Mouse (Mus musculus): ENCODE data around the gene Macrod2. TPM values are rescaled to one million over a fixed set of nuclear protein-coding genes. Genes with fewer than 3 reads are reported as not detected.

Macrod2 gene
- polyA plus RNA-seq, 1 experiment from 2014 or later: 45.9 TPM

DNA sequence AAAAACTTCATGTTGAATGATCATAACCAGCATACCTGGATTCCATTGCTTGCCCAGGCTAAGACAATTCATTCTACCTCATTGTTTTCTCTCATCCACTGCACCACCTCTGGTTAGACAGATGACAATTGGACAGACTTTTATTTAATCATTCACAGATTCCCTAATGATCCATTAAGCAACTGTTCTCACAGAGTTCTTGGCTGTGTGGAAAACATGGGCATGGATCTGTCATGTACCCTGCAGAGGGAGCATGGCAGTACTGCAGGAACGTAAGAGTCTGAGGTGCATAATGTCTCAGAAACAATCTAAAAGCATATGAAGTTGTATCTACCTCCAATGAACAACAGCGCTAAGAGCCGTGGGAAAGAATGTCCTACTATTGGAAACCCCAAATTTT is 1110.3 kb downstream of the Macrod2 start:
- Histone ChIP-seq H3K4me2 (no peak overlapping the region), H3K27ac (ENCODE audit: low read depth, low read length) (no peak overlapping the region), H3K4me3 (ENCODE audit: low read depth, low read length) (no peak overlapping the region), H3K4me1 (ENCODE audit: control insufficient read depth, insufficient read depth, low read length) (no peaks in the 10 kb centered on the region), H3K9me3 (ENCODE audit: control insufficient read depth, low read length) (no peaks in the 10 kb centered on the region), H3K9ac (ENCODE audit: low read length) (no peak overlapping the region), H3K36me3 (ENCODE audit: control insufficient read depth, insufficient read depth, low read length) (no peaks in the 10 kb centered on the region), H3K27me3 (ENCODE audit: control insufficient read depth, insufficient read depth, low read length) (no peaks in the 10 kb centered on the region)
- DNase-seq (ENCODE audit: low spot score, missing footprints) (no peak), ATAC-seq (ENCODE audit: low FRiP score) (no peak)
- WGBS: 92% methylated on average over 3 of the region's 3 CpGs

- Histone ChIP-seq H3K36me3 (ENCODE audit: control insufficient read depth, insufficient read depth, low read length) (no peaks in the 10 kb centered on the region), H3K27ac (ENCODE audit: low read depth, low read length) (no peak overlapping the region), H3K9me3 (ENCODE audit: control insufficient read depth, low read length) (no peaks in the 10 kb centered on the region), H3K4me1 (ENCODE audit: control insufficient read depth, insufficient read depth, low read length) (no peaks in the 10 kb centered on the region), H3K4me3 (ENCODE audit: low read depth, low read length) (no peak overlapping the region), H3K4me2 (no peak overlapping the region), H3K9ac (ENCODE audit: low read length) (no peak overlapping the region), H3K27me3 (ENCODE audit: control insufficient read depth, insufficient read depth, low read length) (no peaks in the 10 kb centered on the region)
- no peak for DNase-seq (ENCODE audit: low spot score, missing footprints)
- 74% methylated on average over 9 of the region's 9 CpGs for WGBS
- no peak for ATAC-seq (ENCODE audit: low FRiP score)
Observed at GRCm38 (mm10) chr2:141507929-141508897, 1113.1 kb downstream of the Macrod2 start.

DNA sequence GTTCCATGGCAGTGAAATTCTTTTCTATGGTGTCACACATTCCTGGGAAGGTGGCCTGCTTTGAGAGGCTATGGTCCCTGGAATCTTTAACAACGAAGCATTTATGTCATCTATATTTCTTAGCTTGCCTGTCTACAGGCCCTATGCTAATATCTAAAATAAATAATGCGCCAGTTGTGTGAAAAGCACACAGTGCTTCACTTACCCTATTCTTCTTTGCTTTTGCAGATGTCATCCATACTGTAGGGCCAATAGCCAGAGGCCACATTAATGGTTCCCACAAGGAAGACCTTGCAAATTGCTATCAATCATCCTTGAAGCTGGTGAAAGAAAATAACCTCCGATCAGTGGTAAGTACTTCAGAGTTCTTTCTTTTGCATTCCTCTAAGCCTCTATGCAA is 1119.9 kb downstream of the Macrod2 start:
- DNase-seq (ENCODE audit: low spot score, missing footprints) (no peak), ATAC-seq (ENCODE audit: low FRiP score) (no peak)
- Histone ChIP-seq H3K27ac (ENCODE audit: low read depth, low read length) (no peak overlapping the region), H3K4me2 (no peak overlapping the region), H3K27me3 (ENCODE audit: control insufficient read depth, insufficient read depth, low read length) (no peaks in the 10 kb centered on the region), H3K9me3 (ENCODE audit: control insufficient read depth, low read length) (no peaks in the 10 kb centered on the region), H3K36me3 (ENCODE audit: control insufficient read depth, insufficient read depth, low read length) (no peaks in the 10 kb centered on the region), H3K4me3 (ENCODE audit: low read depth, low read length) (no peak overlapping the region), H3K9ac (ENCODE audit: low read length) (no peak overlapping the region), H3K4me1 (ENCODE audit: control insufficient read depth, insufficient read depth, low read length) (no peaks in the 10 kb centered on the region)
- 85% methylated on average over 3 of the region's 3 CpGs for WGBS

DNA sequence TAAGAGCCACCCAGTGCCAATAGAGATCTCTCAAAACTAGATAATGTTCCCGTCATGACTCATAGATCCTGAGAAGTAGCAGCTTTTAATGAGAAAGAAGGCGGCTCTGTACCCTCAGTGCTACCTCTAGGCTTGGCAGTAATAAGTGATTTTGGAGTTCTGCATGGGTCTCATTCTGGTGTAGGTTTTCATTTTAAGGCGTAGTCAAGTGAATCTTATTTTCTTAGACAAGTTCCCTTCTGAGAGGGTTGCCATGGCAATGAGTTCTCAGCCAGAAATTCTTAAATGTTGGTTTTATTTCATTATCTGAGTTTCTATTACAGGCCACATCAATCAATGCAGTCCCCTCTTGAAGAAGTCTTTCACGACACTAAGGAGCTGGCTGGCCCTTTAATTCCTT is 1127.0 kb downstream of the Macrod2 start:
- no peak overlapping the region for H3K9ac ChIP-seq (ENCODE audit: low read length)
- no peak for DNase-seq (ENCODE audit: low spot score, missing footprints)

GRCm38 (mm10) chr2:141545877-141546276 is 1150.8 kb downstream of the Macrod2 start:
- Histone ChIP-seq H3K9ac (ENCODE audit: low read length) (no peak overlapping the region), H3K36me3 (ENCODE audit: control insufficient read depth, insufficient read depth, low read length) (no peaks in the 10 kb centered on the region), H3K4me3 (ENCODE audit: low read depth, low read length) (no peak overlapping the region), H3K4me2 (no peak overlapping the region), H3K27me3 (ENCODE audit: control insufficient read depth, insufficient read depth, low read length) (no peaks in the 10 kb centered on the region), H3K4me1 (ENCODE audit: control insufficient read depth, insufficient read depth, low read length) (no peaks in the 10 kb centered on the region), H3K9me3 (ENCODE audit: control insufficient read depth, low read length) (no peaks in the 10 kb centered on the region), H3K27ac (ENCODE audit: low read depth, low read length) (no peak overlapping the region)
- DNase-seq (ENCODE audit: low spot score, missing footprints) (peak; percentile 81), ATAC-seq (ENCODE audit: low FRiP score) (0 out of 2 replicates have a peak, but pooled peaks have one; percentile 11)

More for the DNA sequence above, 1127.0 kb downstream of the Macrod2 start:
- Histone ChIP-seq H3K27ac (ENCODE audit: low read depth, low read length) (no peak overlapping the region), H3K4me1 (ENCODE audit: control insufficient read depth, insufficient read depth, low read length) (no peaks in the 10 kb centered on the region), H3K36me3 (ENCODE audit: control insufficient read depth, insufficient read depth, low read length) (no peaks in the 10 kb centered on the region), H3K4me2 (no peak overlapping the region), H3K27me3 (ENCODE audit: control insufficient read depth, insufficient read depth, low read length) (no peaks in the 10 kb centered on the region), H3K9me3 (ENCODE audit: control insufficient read depth, low read length) (no peaks in the 10 kb centered on the region), H3K4me3 (ENCODE audit: low read depth, low read length) (no peak overlapping the region)
- ATAC-seq (ENCODE audit: low FRiP score): no peak
- 73% methylated on average over 4 of the region's 4 CpGs for WGBS

GRCm38 (mm10) chr2:141551701-141552100 is 1156.6 kb downstream of the Macrod2 start:
- Histone ChIP-seq H3K27me3 (ENCODE audit: control insufficient read depth, insufficient read depth, low read length) (no peaks in the 10 kb centered on the region), H3K4me3 (ENCODE audit: low read depth, low read length) (no peak overlapping the region), H3K9me3 (ENCODE audit: control insufficient read depth, low read length) (no peaks in the 10 kb centered on the region), H3K4me1 (ENCODE audit: control insufficient read depth, insufficient read depth, low read length) (no peaks in the 10 kb centered on the region), H3K9ac (ENCODE audit: low read length) (no peak overlapping the region), H3K36me3 (ENCODE audit: control insufficient read depth, insufficient read depth, low read length) (no peaks in the 10 kb centered on the region), H3K27ac (ENCODE audit: low read depth, low read length) (no peak overlapping the region), H3K4me2 (no peak overlapping the region)
- ATAC-seq (ENCODE audit: low FRiP score) (no peak), DNase-seq (ENCODE audit: low spot score, missing footprints) (no peak)
- 90% methylated on average over 1 of the region's 1 CpGs for WGBS

DNA sequence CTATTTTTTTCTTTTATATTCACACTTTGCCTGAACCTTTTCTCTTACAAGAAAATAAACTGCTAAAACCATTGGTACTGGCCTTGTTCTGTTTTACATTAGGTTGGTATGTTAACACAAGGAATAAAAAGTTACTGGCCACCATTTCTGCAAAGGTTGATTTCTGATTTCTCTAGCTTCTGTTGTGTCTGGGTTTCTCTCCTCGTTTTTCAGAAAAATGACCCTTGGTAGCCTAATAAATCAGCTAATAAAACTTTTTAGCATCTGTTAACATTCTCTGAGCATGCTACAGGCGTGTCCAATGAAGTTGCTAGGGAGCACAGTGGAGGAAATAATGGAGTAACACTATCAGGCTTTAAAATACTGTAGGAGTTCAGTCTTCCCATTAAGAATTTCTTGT is 1161.6 kb downstream of the Macrod2 start:
- no peak for ATAC-seq (ENCODE audit: low FRiP score)
- Histone ChIP-seq H3K4me3 (ENCODE audit: low read depth, low read length) (no peak overlapping the region), H3K27me3 (ENCODE audit: control insufficient read depth, insufficient read depth, low read length) (no peaks in the 10 kb centered on the region), H3K36me3 (ENCODE audit: control insufficient read depth, insufficient read depth, low read length) (no peaks in the 10 kb centered on the region), H3K4me1 (ENCODE audit: control insufficient read depth, insufficient read depth, low read length) (no peaks in the 10 kb centered on the region), H3K9me3 (ENCODE audit: control insufficient read depth, low read length) (no peaks in the 10 kb centered on the region), H3K9ac (ENCODE audit: low read length) (no peak overlapping the region), H3K4me2 (no peak overlapping the region), H3K27ac (ENCODE audit: low read depth, low read length) (no peak overlapping the region)
- DNase-seq (ENCODE audit: low spot score, missing footprints): no peak
- 79% methylated on average over 2 of the region's 2 CpGs for WGBS

DNA sequence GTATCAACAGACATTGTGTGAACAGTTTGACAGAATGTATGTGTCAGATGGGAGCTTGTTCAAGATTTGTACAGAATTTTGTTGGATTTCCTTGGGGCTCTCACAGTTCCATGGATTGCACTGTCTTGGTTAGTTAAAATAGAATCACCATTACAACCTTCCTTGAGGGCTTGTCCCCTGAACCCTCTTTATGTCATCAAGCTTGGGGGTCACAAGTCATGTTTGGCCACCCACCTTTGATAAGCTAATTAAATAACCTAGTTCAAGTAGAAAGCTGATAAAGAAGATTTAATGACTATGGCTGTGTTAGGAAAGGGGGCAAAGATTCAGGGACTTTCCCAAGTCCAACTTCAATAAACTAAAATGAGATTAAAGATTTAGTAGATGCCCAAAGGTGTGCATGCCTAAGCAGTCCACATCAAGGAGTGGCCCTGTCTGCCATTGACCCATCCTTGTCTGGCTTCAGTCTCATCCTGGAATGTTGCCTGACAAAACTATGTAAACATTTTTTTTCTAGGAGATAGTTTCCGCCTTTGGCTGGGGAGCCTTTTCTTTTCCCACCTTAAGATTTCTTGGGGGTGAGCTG is 1163.2 kb downstream of the Macrod2 start:
- no peak for ATAC-seq (ENCODE audit: low FRiP score)

GRCm38 (mm10) chr2:141565986-141566385 is 1170.9 kb downstream of the Macrod2 start:
- no peak for ATAC-seq (ENCODE audit: low FRiP score)
- no peak overlapping the region for H3K9ac ChIP-seq (ENCODE audit: low read length)
- H3K4me3 ChIP-seq (ENCODE audit: low read depth, low read length): no peak overlapping the region
- no peaks in the 10 kb centered on the region for H3K27me3 ChIP-seq (ENCODE audit: control insufficient read depth, insufficient read depth, low read length)
- no peak for DNase-seq (ENCODE audit: low spot score, missing footprints)
- H3K27ac ChIP-seq (ENCODE audit: low read depth, low read length): no peak overlapping the region
- H3K36me3 ChIP-seq (ENCODE audit: control insufficient read depth, insufficient read depth, low read length): no peaks in the 10 kb centered on the region
- no peaks in the 10 kb centered on the region for H3K9me3 ChIP-seq (ENCODE audit: control insufficient read depth, low read length)
- no peaks in the 10 kb centered on the region for H3K4me1 ChIP-seq (ENCODE audit: control insufficient read depth, insufficient read depth, low read length)
- no peak overlapping the region for H3K4me2 ChIP-seq
- 73% methylated on average over 3 of the region's 3 CpGs for WGBS

More for the DNA sequence above, 1163.2 kb downstream of the Macrod2 start:
- Histone ChIP-seq H3K27ac (ENCODE audit: low read depth, low read length) (no peak overlapping the region), H3K9ac (ENCODE audit: low read length) (no peak overlapping the region), H3K4me1 (ENCODE audit: control insufficient read depth, insufficient read depth, low read length) (no peaks in the 10 kb centered on the region), H3K9me3 (ENCODE audit: control insufficient read depth, low read length) (no peaks in the 10 kb centered on the region), H3K4me2 (no peak overlapping the region), H3K4me3 (ENCODE audit: low read depth, low read length) (no peak overlapping the region), H3K36me3 (ENCODE audit: control insufficient read depth, insufficient read depth, low read length) (no peaks in the 10 kb centered on the region), H3K27me3 (ENCODE audit: control insufficient read depth, insufficient read depth, low read length) (no peaks in the 10 kb centered on the region)
- DNase-seq (ENCODE audit: low spot score, missing footprints): no peak
- WGBS: 85% methylated on average over 1 of the region's 1 CpGs
